ENCODE assay signal across 48 mouse cellular contexts in genomic region chr5:143255802-143256201, GRCm38 (mm10). TPM values are rescaled to one million over a fixed set of nuclear protein-coding genes. Genes with fewer than 3 reads are reported as not detected.
"Had no signal": no experiment of that assay in that cellular context is flagged by ENCODE, and none has a peak within 500 bp of the region (broad histone marks: within the 10 kb centered on the region; RNA-seq: fewer than 3 reads in every experiment).

No protein-coding gene starts in this region.

- H3K4me2 ChIP-seq: heart, embryonic 11.5 days; heart, embryonic 12.5 days; heart, embryonic 15.5 days; hindbrain, embryonic 12.5 days; hindbrain, embryonic 14.5 days; hindbrain, embryonic 15.5 days had no signal

- H3K27ac ChIP-seq: heart, adult 2 months; heart, embryonic 10.5 days; heart, embryonic 13.5 days; heart, embryonic 15.5 days; hindbrain, embryonic 12.5 days; hindbrain, embryonic 14.5 days; hindbrain, embryonic 15.5 days; kidney, embryonic 15.5 days; kidney, postnatal 0 days; layer of hippocampus, adult 2 months; left cerebral cortex, adult 2 months had no signal

- H3K4me3 ChIP-seq: heart, adult 2 months; heart, embryonic 12.5 days; hindbrain, embryonic 15.5 days; layer of hippocampus, adult 2 months; left cerebral cortex, adult 2 months had no signal

- H3K9ac ChIP-seq: heart, embryonic 12.5 days; heart, embryonic 13.5 days; heart, embryonic 15.5 days; hindbrain, embryonic 12.5 days; hindbrain, embryonic 14.5 days; hindbrain, embryonic 15.5 days; kidney, embryonic 15.5 days had no signal

- H3K9me3 ChIP-seq: heart, embryonic 10.5 days; heart, embryonic 12.5 days; heart, embryonic 13.5 days; heart, embryonic 15.5 days; hindbrain, embryonic 12.5 days; hindbrain, embryonic 15.5 days; kidney, embryonic 15.5 days had no signal

- ATAC-seq: hindbrain, embryonic 16.5 days; inflammation-experienced regulatory T-cells, adult 6 months; intestine, embryonic 16.5 days; intestine, postnatal 0 days had no signal

- DNase-seq: heart, adult 18-20 months; heart, adult 2 months; heart, postnatal 10 days; heart, postnatal 14 days; heart, postnatal 36 days; heart, postnatal 4 days; kidney, adult 11 months; kidney, adult 18-20 months; kidney, adult 2 months; kidney, adult 8-10 months; kidney, adult 9 months; kidney, postnatal 10 days; kidney, postnatal 14 days; kidney, postnatal 25 days; layer of hippocampus, adult 9-11 months; layer of hippocampus, postnatal 36 days had no signal

RNA-seq across cellular contexts. Expression of gene Spdye4a, which starts 29.1 kb away (rescaled TPM):
- total RNA-seq: heart, adult 18-20 months; heart, adult 2 months; heart, adult 8-10 months; heart, postnatal 10 days; heart, postnatal 14 days; heart, postnatal 25 days; heart, postnatal 36 days; heart, postnatal 4 days; hematopoietic stem cell, adult 5-6 weeks; layer of hippocampus, adult 18-20 months; layer of hippocampus, adult 2 months; layer of hippocampus, adult 8-10 months; layer of hippocampus, postnatal 10 days; layer of hippocampus, postnatal 14 days; layer of hippocampus, postnatal 25 days; layer of hippocampus, postnatal 36 days; left cerebral cortex, adult 18-20 months; left cerebral cortex, adult 2 months; left cerebral cortex, adult 8-10 months had no signal
- polyA plus RNA-seq: heart, embryonic 10.5 days; heart, embryonic 11.5 days; heart, embryonic 12.5 days; heart, embryonic 13.5 days; heart, embryonic 14.5 days; heart, embryonic 15.5 days; heart, embryonic 16.5 days; heart, postnatal 0 days; hindbrain, embryonic 12.5 days; hindbrain, embryonic 14.5 days; hindbrain, embryonic 15.5 days; hindbrain, embryonic 16.5 days; inflammation-experienced regulatory T-cells, adult 6 months; intestine, embryonic 16.5 days; intestine, postnatal 0 days; kidney, embryonic 14.5 days; kidney, embryonic 15.5 days; kidney, embryonic 16.5 days; kidney, postnatal 0 days; large intestine, adult 2 months had no signal

RNA-seq across cellular contexts. Expression of gene Zfp853, which starts 37.6 kb away (rescaled TPM):
- total RNA-seq: hematopoietic stem cell, adult 5-6 weeks had no signal
- polyA plus RNA-seq: heart, embryonic 10.5 days; heart, embryonic 11.5 days; heart, embryonic 12.5 days; heart, embryonic 14.5 days; heart, embryonic 15.5 days; heart, embryonic 16.5 days; hindbrain, embryonic 12.5 days; inflammation-experienced regulatory T-cells, adult 6 months; intestine, embryonic 16.5 days; intestine, postnatal 0 days had no signal
